Comparison of ENCODE assay signal across 12 mouse cellular contexts in genomic region chr5:135042105-135042788, GRCm38 (mm10). TPM values are rescaled to one million over a fixed set of nuclear protein-coding genes. Genes with fewer than 3 reads are reported as not detected.
DNase-seq lines count a peak whose midpoint lies in the region; ATAC-seq and TF ChIP-seq lines count a peak whose summit lies in the region.
"Had no signal": no experiment of that assay in that cellular context is flagged by ENCODE, and none has a peak within 500 bp of the region (broad histone marks: within the 10 kb centered on the region; RNA-seq: fewer than 3 reads in every experiment).

No protein-coding gene starts in this region.

- peaks cover 27% of the 10 kb centered on the region for H3K4me1 ChIP-seq in forebrain, embryonic 10.5 days
- H3K4me1 ChIP-seq in forebrain, postnatal 0 days (ENCODE audit: insufficient read depth), result no peaks in the 10 kb centered on the region
- no peaks in the 10 kb centered on the region for H3K4me1 ChIP-seq in lung, embryonic 16.5 days (replicated peaks; ENCODE audit: control insufficient read depth, insufficient read depth, low read length)
- H3K4me1 ChIP-seq in liver, adult 2 months (ENCODE audit: control insufficient read depth, insufficient read depth, low read length), result peaks cover 8% of the 10 kb centered on the region; the same call in 1 of the 2 replicates
- H3K4me1 ChIP-seq: hindbrain, embryonic 15.5 days had no signal

- no peaks in the 10 kb centered on the region; the same call in 1 of the 2 replicates for H3K27me3 ChIP-seq in forebrain, embryonic 10.5 days (ENCODE audit: poor library complexity, severe bottlenecking)
- no peaks in the 10 kb centered on the region for H3K27me3 ChIP-seq in forebrain, postnatal 0 days (ENCODE audit: insufficient read depth, low read length)
- no peaks in the 10 kb centered on the region for H3K27me3 ChIP-seq in lung, embryonic 16.5 days (ENCODE audit: control insufficient read depth, insufficient read depth, low read depth, low read length)
- no peaks in the 10 kb centered on the region for H3K27me3 ChIP-seq in liver, adult 2 months (ENCODE audit: control insufficient read depth, insufficient read depth, low read length)
- H3K27me3 ChIP-seq: hindbrain, embryonic 15.5 days had no signal

- no peaks in the 10 kb centered on the region for H3K79me2 ChIP-seq in liver, adult 2 months (ENCODE audit: control insufficient read depth, insufficient read depth, low read length)

- H3K36me3 ChIP-seq in forebrain, embryonic 10.5 days (replicated peaks), result peaks cover 45% of the 10 kb centered on the region
- H3K36me3 ChIP-seq in forebrain, postnatal 0 days (ENCODE audit: insufficient read depth), result peaks cover 19% of the 10 kb centered on the region
- H3K36me3 ChIP-seq in lung, embryonic 16.5 days (ENCODE audit: control insufficient read depth, insufficient read depth, low read length), result peaks cover 16% of the 10 kb centered on the region
- no peaks in the 10 kb centered on the region for H3K36me3 ChIP-seq in liver, adult 2 months (ENCODE audit: control insufficient read depth, insufficient read depth, low read length)

- peak overlapping the region; percentile 26 for H3K4me3 ChIP-seq in forebrain, embryonic 10.5 days
- no peak overlapping the region for H3K4me3 ChIP-seq in forebrain, postnatal 0 days (ENCODE audit: low read depth, low read length)
- no peak overlapping the region for H3K4me3 ChIP-seq in lung, embryonic 16.5 days (ENCODE audit: low read length)
- H3K4me3 ChIP-seq in liver, adult 2 months (ENCODE audit: insufficient read depth, low read depth, low read length), result peak overlapping the region; percentile 40
- H3K4me3 ChIP-seq: hindbrain, embryonic 15.5 days had no signal

- WGBS in forebrain, embryonic 10.5 days, result 21% methylated on average over 21 of the region's 21 CpGs
- 38% methylated on average over 21 of the region's 21 CpGs for WGBS in forebrain, postnatal 0 days
- 51% methylated on average over 21 of the region's 21 CpGs for WGBS in lung, embryonic 16.5 days
- 66% methylated on average over 21 of the region's 21 CpGs for WGBS in liver, adult 2 months

- no peak for TF ChIP-seq CTCF in forebrain, postnatal 0 days (IDR thresholded peaks at IDR 0.05; ENCODE audit: low read depth)
- no peak for TF ChIP-seq CTCF in liver, adult 2 months (IDR thresholded peaks at IDR 0.05; ENCODE audit: low read depth, low read length)

- H3K27ac ChIP-seq in forebrain, embryonic 10.5 days, result no peak overlapping the region
- no peak overlapping the region for H3K27ac ChIP-seq in forebrain, postnatal 0 days (ENCODE audit: low read depth, low read length)
- H3K27ac ChIP-seq in lung, embryonic 16.5 days (ENCODE audit: low read length), result no peak overlapping the region
- no peak overlapping the region for H3K27ac ChIP-seq in liver, adult 2 months (replicated peaks; ENCODE audit: insufficient read depth, low read depth, low read length)
- H3K27ac ChIP-seq: hindbrain, embryonic 15.5 days had no signal

- no peak overlapping the region for H3K9ac ChIP-seq in forebrain, postnatal 0 days
- no peak overlapping the region for H3K9ac ChIP-seq in lung, embryonic 16.5 days (ENCODE audit: low read length)
- H3K9ac ChIP-seq in liver, adult 2 months (ENCODE audit: low read depth, low read length), result no peak overlapping the region
- H3K9ac ChIP-seq: hindbrain, embryonic 15.5 days had no signal

- no peak for ATAC-seq in forebrain, postnatal 0 days
- ATAC-seq in lung, embryonic 16.5 days (ENCODE audit: low read depth), result peak; percentile 12; the same call in 1 of the 2 replicates
- ATAC-seq in monocyte, adult 5-6 weeks (replicated peaks; ENCODE audit: insufficient number of reproducible peaks, low FRiP score, low TSS enrichment, poor library complexity, severe bottlenecking), result no peak

- no peaks in the 10 kb centered on the region for H3K9me3 ChIP-seq in forebrain, embryonic 10.5 days
- no peaks in the 10 kb centered on the region for H3K9me3 ChIP-seq in forebrain, postnatal 0 days (ENCODE audit: low read length)
- no peaks in the 10 kb centered on the region for H3K9me3 ChIP-seq in lung, embryonic 16.5 days (ENCODE audit: control insufficient read depth, low read length)
- H3K9me3 ChIP-seq: hindbrain, embryonic 15.5 days had no signal

- H3K4me2 ChIP-seq in forebrain, postnatal 0 days (ENCODE audit: low read depth), result no peak overlapping the region
- no peak overlapping the region for H3K4me2 ChIP-seq in lung, embryonic 16.5 days (ENCODE audit: low read depth, low read length)
- H3K4me2 ChIP-seq: hindbrain, embryonic 15.5 days had no signal

- no peak for TF ChIP-seq POLR2A in liver, adult 2 months (IDR thresholded peaks at IDR 0.05; ENCODE audit: extremely low read depth, insufficient read depth, low read length)

- DNase-seq in forebrain, embryonic 10.5 days (ENCODE audit: extremely low spot score, low spot score), result no peak
- no peak for DNase-seq in forebrain, postnatal 0 days
- DNase-seq in lung, postnatal 36 days, result no peak
- DNase-seq in liver, adult 2 months (ENCODE audit: extremely low read depth, low read depth, low spot score), result peak; percentile 36
- peak; percentile 78 for DNase-seq in testis, postnatal 10 days (ENCODE audit: low spot score)
- no peak for DNase-seq in ovary, postnatal 36 days (ENCODE audit: low spot score)
- DNase-seq: gastrocnemius, postnatal 25 days; layer of hippocampus, postnatal 36 days; lung, postnatal 14 days had no signal

RNA-seq across cellular contexts. Expression of gene Stx1a, which starts 19.0 kb away (rescaled TPM):
- 8.7 and 10.0 TPM in 2 replicates for polyA plus RNA-seq in forebrain, embryonic 10.5 days (2016; fragmentation: Nextera tagmentation; extraction: Ambion mirVana)
- total RNA-seq in forebrain, postnatal 0 days (2014; rRNA removed), result 152 and 167 TPM in 2 replicates
- 143 and 171 TPM in 2 replicates for polyA plus RNA-seq in forebrain, postnatal 0 days (2015; fragmentation: Nextera tagmentation; extraction: Ambion mirVana)
- polyA plus RNA-seq in lung, embryonic 16.5 days (2015; fragmentation: Nextera tagmentation; extraction: Ambion mirVana), result 11.8 and 12.4 TPM in 2 replicates
- total RNA-seq in liver, adult 2 months (2014; rRNA removed), result 0.09 and 0.13 TPM in 2 replicates
- polyA plus RNA-seq in liver, adult 2 months (2012; rRNA removed), result 1.1 and 1.3 TPM in 2 replicates
- total RNA-seq in monocyte, adult 5-6 weeks (2017), result 0.29 to 0.76 TPM in 2 of 3 replicates, not detected in the other

RNA-seq across cellular contexts. Expression of gene Dnajc30, which starts 21.8 kb away (rescaled TPM):
- polyA plus RNA-seq in forebrain, embryonic 10.5 days (2016; fragmentation: Nextera tagmentation; extraction: Ambion mirVana), result 25.0 and 26.1 TPM in 2 replicates
- total RNA-seq in forebrain, postnatal 0 days (2014; rRNA removed), result 11.8 and 14.6 TPM in 2 replicates
- 50.1 and 52.3 TPM in 2 replicates for polyA plus RNA-seq in forebrain, postnatal 0 days (2015; fragmentation: Nextera tagmentation; extraction: Ambion mirVana)
- 32.2 and 32.5 TPM in 2 replicates for polyA plus RNA-seq in lung, embryonic 16.5 days (2015; fragmentation: Nextera tagmentation; extraction: Ambion mirVana)
- total RNA-seq in liver, adult 2 months (2014; rRNA removed), result 7.1 and 8.6 TPM in 2 replicates
- 39.9 and 45.7 TPM in 2 replicates for polyA plus RNA-seq in liver, adult 2 months (2012; rRNA removed)
- total RNA-seq in monocyte, adult 5-6 weeks (2017), result 3.8 to 6.5 TPM (median 5.5 TPM) in 3 replicates

RNA-seq across cellular contexts. Expression of gene Bud23, which starts 22.5 kb away (rescaled TPM):
- 172 and 176 TPM in 2 replicates for polyA plus RNA-seq in forebrain, embryonic 10.5 days (2016; fragmentation: Nextera tagmentation; extraction: Ambion mirVana)
- 72.1 and 92.3 TPM in 2 replicates for total RNA-seq in forebrain, postnatal 0 days (2014; rRNA removed)
- 68.0 and 69.6 TPM in 2 replicates for polyA plus RNA-seq in forebrain, postnatal 0 days (2015; fragmentation: Nextera tagmentation; extraction: Ambion mirVana)
- polyA plus RNA-seq in lung, embryonic 16.5 days (2015; fragmentation: Nextera tagmentation; extraction: Ambion mirVana), result 100 and 110 TPM in 2 replicates
- 32.7 and 38.4 TPM in 2 replicates for total RNA-seq in liver, adult 2 months (2014; rRNA removed)
- polyA plus RNA-seq in liver, adult 2 months (2012; rRNA removed), result 50.9 and 51.7 TPM in 2 replicates
- 50.6 to 85.3 TPM (median 72.7 TPM) in 3 replicates for total RNA-seq in monocyte, adult 5-6 weeks (2017)

RNA-seq across cellular contexts. Expression of gene Abhd11, which starts 33.3 kb away (rescaled TPM):
- polyA plus RNA-seq in forebrain, embryonic 10.5 days (2016; fragmentation: Nextera tagmentation; extraction: Ambion mirVana), result 40.1 and 40.8 TPM in 2 replicates
- 46.3 and 61.1 TPM in 2 replicates for total RNA-seq in forebrain, postnatal 0 days (2014; rRNA removed)
- polyA plus RNA-seq in forebrain, postnatal 0 days (2015; fragmentation: Nextera tagmentation; extraction: Ambion mirVana), result 86.7 and 91.4 TPM in 2 replicates
- 73.3 and 73.4 TPM in 2 replicates for polyA plus RNA-seq in lung, embryonic 16.5 days (2015; fragmentation: Nextera tagmentation; extraction: Ambion mirVana)
- 35.9 and 38.1 TPM in 2 replicates for total RNA-seq in liver, adult 2 months (2014; rRNA removed)
- 77.6 and 78.8 TPM in 2 replicates for polyA plus RNA-seq in liver, adult 2 months (2012; rRNA removed)
- 13.0 to 27.0 TPM (median 24.1 TPM) in 3 replicates for total RNA-seq in monocyte, adult 5-6 weeks (2017)

RNA-seq across cellular contexts. Expression of gene Vps37d, which starts 35.8 kb away (rescaled TPM):
- 6.6 and 7.7 TPM in 2 replicates for polyA plus RNA-seq in forebrain, embryonic 10.5 days (2016; fragmentation: Nextera tagmentation; extraction: Ambion mirVana)
- 71.1 and 74.8 TPM in 2 replicates for total RNA-seq in forebrain, postnatal 0 days (2014; rRNA removed)
- 31.1 and 34.2 TPM in 2 replicates for polyA plus RNA-seq in forebrain, postnatal 0 days (2015; fragmentation: Nextera tagmentation; extraction: Ambion mirVana)
- 4.2 and 5.3 TPM in 2 replicates for polyA plus RNA-seq in lung, embryonic 16.5 days (2015; fragmentation: Nextera tagmentation; extraction: Ambion mirVana)
- total RNA-seq in liver, adult 2 months (2014; rRNA removed), result 0.13 and 0.18 TPM in 2 replicates
- polyA plus RNA-seq in liver, adult 2 months (2012; rRNA removed), result 0.60 and 0.66 TPM in 2 replicates
- total RNA-seq in monocyte, adult 5-6 weeks (2017), result 0.43 TPM in 1 of 3 replicates, not detected in the others

Comparison
In these comparisons a context has a peak if more than half of its experiments do, and no peak if none do; other contexts are left out.
1. H3K4me3 ChIP-seq: peak in forebrain, embryonic 10.5 days (single experiment) and liver, adult 2 months (single experiment); none in forebrain, postnatal 0 days (single experiment) and lung, embryonic 16.5 days (single experiment).
2. RNA of gene Stx1a, which starts 19.0 kb away (polyA plus RNA-seq): 143 to 171 TPM in forebrain, postnatal 0 days; 11.8 to 12.4 TPM in lung, embryonic 16.5 days, 8.7 to 10.0 TPM in forebrain, embryonic 10.5 days and 1.1 to 1.3 TPM in liver, adult 2 months; every median in the first group is over 10 times any median in the second.
3. DNase-seq: peak in liver, adult 2 months (single experiment) and testis, postnatal 10 days (single experiment); none in forebrain, embryonic 10.5 days (single experiment), forebrain, postnatal 0 days (single experiment), lung, postnatal 36 days (single experiment) and ovary, postnatal 36 days (single experiment).